Mouse (Mus musculus) cortical plate, adult 2 months (tissue): Measurements from ENCODE around the gene Ino80. TPM values are rescaled to one million over a fixed set of nuclear protein-coding genes. Genes with fewer than 3 reads are reported as not detected.
A peak's percentile ranks its signal among the peaks of the same experiment; 100 is the strongest.

Source experiments
- H3K27ac ChIP-seq: fragments of 200-500 bp; 2 replicates; pipeline ENCODE4 v1.5.1; 2012; ENCODE audit warnings: low read length, control low read depth, inconsistent platforms; ENCODE audit not compliant: insufficient read depth
- H3K4me1 ChIP-seq: fragments of 200-500 bp; 2 replicates; pipeline ENCODE4 v1.6.1; 2011; ENCODE audit warnings: low read length; ENCODE audit not compliant: control insufficient read depth, insufficient read depth
- H3K4me3 ChIP-seq: fragments of 200-500 bp; 2 replicates; pipeline ENCODE4 v1.5.1; 2011; ENCODE audit warnings: mild to moderate bottlenecking, low read length, control low read depth; ENCODE audit not compliant: insufficient read depth
- CTCF ChIP-seq: fragments of 200-500 bp; IDR thresholded peaks from 2 replicates; pipeline ENCODE4 v1.5.1; 2011; ENCODE audit warnings: mild to moderate bottlenecking, control low read depth, low read length; ENCODE audit not compliant: insufficient read depth; ENCODE audit errors: extremely low read depth
- POLR2A ChIP-seq: fragments of 200-500 bp; IDR thresholded peaks from 2 replicates; pipeline ENCODE4 v1.6.1; 2011; ENCODE audit warnings: mild to moderate bottlenecking, low read length, control low read depth; ENCODE audit not compliant: insufficient read depth; ENCODE audit errors: extremely low read depth
- polyA plus RNA-seq: library from polyadenylated mRNA; depleted of rRNA; stranded (reverse); fragments of >200 nt; gene quantifications from 2 replicates; pipeline ENCODE4 v1.2.3, GENCODE M21; 2012

Gene Ino80
- polyA plus RNA-seq, 1 experiment: 14.6 TPM

- H3K27ac ChIP-seq: peak overlapping the region; percentile 49; the same call in 1 of the 2 replicates
- peaks cover 1% of the 10 kb centered on the region; the same call in 1 of the 2 replicates for H3K4me1 ChIP-seq
- peak overlapping the region; percentile 9 for H3K4me3 ChIP-seq
- TF ChIP-seq POLR2A (no peak), CTCF (peak; percentile 53)
Measured at GRCm38 (mm10) chr2:119337425-119338265, 139.8 kb downstream of the Ino80 start.

- Histone ChIP-seq H3K4me3 (no peak overlapping the region), H3K4me1 (peaks cover 1% of the 10 kb centered on the region; the same call in 1 of the 2 replicates), H3K27ac (no peak overlapping the region)
- TF ChIP-seq CTCF: no peak
- no peak for TF ChIP-seq POLR2A
Measured at GRCm38 (mm10) chr2:119336470-119336869, 141.0 kb downstream of the Ino80 start.

- TF ChIP-seq CTCF (no peak), POLR2A (no peak)
Measured at GRCm38 (mm10) chr2:119336002-119336401, 141.5 kb downstream of the Ino80 start.

GRCm38 (mm10) chr2:119335535-119335934, 142.0 kb downstream of the Ino80 start:
- Histone ChIP-seq H3K4me1 (peaks cover 1% of the 10 kb centered on the region; the same call in 1 of the 2 replicates), H3K27ac (no peak overlapping the region), H3K4me3 (no peak overlapping the region)
- TF ChIP-seq POLR2A (no peak), CTCF (no peak)

More at GRCm38 (mm10) chr2:119336002-119336401, 141.5 kb downstream of the Ino80 start:
- H3K4me3 ChIP-seq: no peak overlapping the region
- no peak overlapping the region for H3K27ac ChIP-seq
- H3K4me1 ChIP-seq: peaks cover 1% of the 10 kb centered on the region; the same call in 1 of the 2 replicates

- Histone ChIP-seq H3K27ac (no peak overlapping the region), H3K4me3 (no peak overlapping the region), H3K4me1 (peaks cover 1% of the 10 kb centered on the region; the same call in 1 of the 2 replicates)
- TF ChIP-seq POLR2A: no peak
- no peak for TF ChIP-seq CTCF
Measured at GRCm38 (mm10) chr2:119334964-119335525, 142.4 kb downstream of the Ino80 start.

- peaks cover 1% of the 10 kb centered on the region; the same call in 1 of the 2 replicates for H3K4me1 ChIP-seq
- H3K27ac ChIP-seq: no peak overlapping the region
- H3K4me3 ChIP-seq: no peak overlapping the region
- TF ChIP-seq POLR2A: no peak
- no peak for TF ChIP-seq CTCF
Measured at GRCm38 (mm10) chr2:119334135-119334534, 143.4 kb downstream of the Ino80 start.

GRCm38 (mm10) chr2:119332177-119332661, 145.3 kb downstream of the Ino80 start:
- TF ChIP-seq POLR2A (no peak), CTCF (no peak)
- no peak overlapping the region for H3K27ac ChIP-seq
- no peaks in the 10 kb centered on the region for H3K4me1 ChIP-seq
- H3K4me3 ChIP-seq: no peak overlapping the region

GRCm38 (mm10) chr2:119330795-119331194, 146.7 kb downstream of the Ino80 start:
- Histone ChIP-seq H3K4me3 (no peak overlapping the region), H3K4me1 (no peaks in the 10 kb centered on the region), H3K27ac (no peak overlapping the region)
- TF ChIP-seq POLR2A (no peak), CTCF (no peak)

- TF ChIP-seq POLR2A (no peak), CTCF (no peak)
- no peaks in the 10 kb centered on the region for H3K4me1 ChIP-seq
- H3K27ac ChIP-seq: no peak overlapping the region
- H3K4me3 ChIP-seq: no peak overlapping the region
Measured at GRCm38 (mm10) chr2:119329123-119329817, 148.2 kb downstream of the Ino80 start.
